Mouse (Mus musculus) spleen, adult 2 months (tissue): ENCODE results near the gene Mrap. TPM values are rescaled to one million over a fixed set of nuclear protein-coding genes. Genes with fewer than 3 reads are reported as not detected.

ENCODE experiments used
- DNase-seq, 2 experiments: peaks; one replicate each; pipeline versions ENCODE4 v3.0.0 to v3.0.0-alpha.2; 2012 to 2021; ENCODE audit warnings: low spot score in 2 of 2, low read depth in 1 of 2
- H3K27ac ChIP-seq: fragments of 200-500 bp; 2 replicates; pipeline ENCODE4 v1.5.1; 2012; ENCODE audit warnings: low read length, inconsistent platforms; ENCODE audit not compliant: insufficient read depth
- H3K27me3 ChIP-seq: fragments of 200-500 bp; 2 replicates; pipeline ENCODE4 v1.6.1; 2012; ENCODE audit warnings: mild to moderate bottlenecking, moderate library complexity, low read length, inconsistent platforms; ENCODE audit not compliant: control insufficient read depth, insufficient read depth
- H3K36me3 ChIP-seq: fragments of 200-500 bp; 2 replicates; pipeline ENCODE4 v1.6.1; 2012; ENCODE audit warnings: mild to moderate bottlenecking, low read length, inconsistent platforms; ENCODE audit not compliant: control insufficient read depth, insufficient read depth
- H3K4me1 ChIP-seq: fragments of 200-500 bp; 2 replicates; pipeline ENCODE4 v1.6.1; 2011; ENCODE audit warnings: inconsistent platforms; ENCODE audit not compliant: control insufficient read depth, insufficient read depth, insufficient read length
- H3K4me3 ChIP-seq: fragments of 200-500 bp; 2 replicates; pipeline ENCODE4 v1.5.1; 2011; ENCODE audit warnings: mild to moderate bottlenecking, inconsistent platforms; ENCODE audit not compliant: insufficient read depth, insufficient read length; ENCODE audit errors: extremely low read depth
- CTCF ChIP-seq: fragments of 200-500 bp; IDR thresholded peaks from 2 replicates; pipeline ENCODE4 v1.5.1; 2011; ENCODE audit warnings: mild to moderate bottlenecking, inconsistent platforms; ENCODE audit not compliant: insufficient read depth, insufficient read length, insufficient replicate concordance; ENCODE audit errors: extremely low read depth
- POLR2A ChIP-seq: fragments of 200-500 bp; IDR thresholded peaks from 2 replicates; pipeline ENCODE4 v1.6.1; 2011; ENCODE audit warnings: low read depth, low read length, inconsistent platforms
- WGBS: fragments of 180-500 bp; shearing (Covaris S2); methylation state at CpG from one replicate; pipeline ENCODE4 v1.1.7; 2018; 5-methylcytosine and 5-hydroxymethylcytosine counted together
- polyA plus RNA-seq: library from polyadenylated mRNA; depleted of rRNA; stranded (reverse); fragments of >200 nt; gene quantifications from 2 replicates; pipeline ENCODE4 v1.2.3, GENCODE M21; 2012

Mrap gene
- polyA plus RNA-seq, 1 experiment: 11.6 TPM

DNA sequence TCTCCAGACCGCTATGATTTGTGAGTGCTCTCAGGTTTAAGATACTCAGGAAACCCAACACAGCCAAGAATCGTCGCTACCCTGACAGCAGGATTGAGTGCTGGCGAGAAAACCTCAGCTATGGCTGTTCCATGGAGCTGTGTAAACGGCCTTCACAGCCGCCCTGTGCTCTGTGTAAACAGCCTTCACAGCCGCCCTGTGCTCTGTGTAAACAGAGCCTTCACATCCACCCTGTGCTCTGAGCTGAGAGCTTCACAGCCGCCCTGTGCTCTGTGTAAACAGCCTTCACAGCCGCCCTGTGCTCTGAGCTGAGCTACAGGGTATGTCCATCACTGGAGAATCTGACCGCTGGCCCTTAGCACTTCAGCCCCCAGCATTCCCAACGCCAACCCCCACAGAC, 41.8 kb downstream of the Mrap start:
- Histone ChIP-seq H3K27ac (no peak overlapping the region), H3K4me1 (no peaks in the 10 kb centered on the region), H3K4me3 (no peak overlapping the region), H3K36me3 (peaks cover 48% of the 10 kb centered on the region), H3K27me3 (no peaks in the 10 kb centered on the region)
- TF ChIP-seq POLR2A: no peak
- no peak for TF ChIP-seq CTCF
- no peak for DNase-seq
- 83% methylated on average over 11 of the region's 11 CpGs for WGBS

GRCm38 (mm10) chr16:90783302-90783701, 45.3 kb downstream of the Mrap start:
- H3K36me3 ChIP-seq: peaks cover 45% of the 10 kb centered on the region
- no peak overlapping the region for H3K4me3 ChIP-seq
- H3K27me3 ChIP-seq: no peaks in the 10 kb centered on the region
- no peaks in the 10 kb centered on the region for H3K4me1 ChIP-seq
- no peak overlapping the region for H3K27ac ChIP-seq
- WGBS: 92% methylated on average over 11 of the region's 11 CpGs
- no peak for TF ChIP-seq CTCF
- TF ChIP-seq POLR2A: no peak
- no peak for DNase-seq

DNA sequence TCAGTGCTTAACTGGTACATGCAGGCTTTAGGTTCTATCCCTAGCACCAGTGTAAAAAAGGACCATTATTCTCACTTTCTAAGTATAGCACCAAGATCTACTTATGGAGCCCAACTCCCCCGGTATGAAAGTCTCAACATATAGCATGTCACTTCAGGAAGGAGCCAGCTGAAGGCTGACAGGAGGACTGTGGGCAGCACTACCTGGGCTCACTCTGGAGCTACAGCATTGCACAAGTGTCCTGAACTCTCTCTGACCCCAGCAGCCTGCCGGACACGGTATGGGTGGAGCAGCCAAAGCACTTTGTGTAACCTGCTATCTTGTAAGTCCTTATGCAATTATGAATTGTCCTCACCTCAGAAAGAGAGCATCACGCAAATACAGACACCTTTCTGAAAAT, 47.2 kb downstream of the Mrap start:
- 91% methylated on average over 4 of the region's 4 CpGs for WGBS
- H3K36me3 ChIP-seq: peaks cover 38% of the 10 kb centered on the region
- no peak for DNase-seq
- no peak for TF ChIP-seq CTCF
- TF ChIP-seq POLR2A: no peak
- H3K4me1 ChIP-seq: no peaks in the 10 kb centered on the region
- no peak overlapping the region for H3K27ac ChIP-seq
- H3K4me3 ChIP-seq: no peak overlapping the region
- no peaks in the 10 kb centered on the region for H3K27me3 ChIP-seq

- H3K4me3 ChIP-seq: no peak overlapping the region
- no peak overlapping the region for H3K27ac ChIP-seq
- 94% methylated on average over 6 of the region's 6 CpGs for WGBS
- peaks cover 40% of the 10 kb centered on the region for H3K36me3 ChIP-seq
- TF ChIP-seq POLR2A (no peak), CTCF (no peak)
- no peak for DNase-seq
- H3K27me3 ChIP-seq: no peaks in the 10 kb centered on the region
- no peaks in the 10 kb centered on the region for H3K4me1 ChIP-seq
These were observed 50.6 kb downstream of the Mrap start for GRCm38 (mm10) chr16:90788580-90788979.

- TF ChIP-seq CTCF: no peak
- no peak for DNase-seq
- WGBS: 93% methylated on average over 6 of the region's 6 CpGs
These were observed 52.9 kb downstream of the Mrap start for GRCm38 (mm10) chr16:90790946-90791345.

DNA sequence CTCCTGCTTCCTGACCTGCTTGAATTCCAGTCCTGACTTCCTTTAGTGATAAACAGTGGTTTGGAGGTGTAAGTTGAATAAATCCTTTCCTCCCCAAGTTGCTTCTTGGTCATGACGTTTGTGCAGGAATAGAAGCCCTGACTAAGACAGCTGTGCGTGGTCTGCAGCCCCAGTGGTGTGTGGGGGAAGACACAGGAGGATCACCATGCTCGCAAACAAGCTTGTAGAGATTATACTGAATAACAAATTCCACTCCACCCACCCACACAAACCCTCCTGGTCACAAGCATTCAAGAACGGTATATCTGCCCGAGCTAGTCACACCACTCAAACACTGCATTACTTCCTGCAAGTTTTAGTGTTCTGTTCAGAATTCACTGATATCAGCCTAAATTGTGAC, 54.1 kb downstream of the Mrap start:
- Histone ChIP-seq H3K27me3 (no peaks in the 10 kb centered on the region), H3K4me1 (no peaks in the 10 kb centered on the region), H3K36me3 (peaks cover 38% of the 10 kb centered on the region), H3K27ac (no peak overlapping the region), H3K4me3 (no peak overlapping the region)
- no peak for TF ChIP-seq POLR2A
- TF ChIP-seq CTCF: no peak
- WGBS: 82% methylated on average over 5 of the region's 5 CpGs
- no peak for DNase-seq

More at GRCm38 (mm10) chr16:90790946-90791345, 52.9 kb downstream of the Mrap start:
- no peaks in the 10 kb centered on the region for H3K27me3 ChIP-seq
- H3K4me3 ChIP-seq: no peak overlapping the region
- H3K4me1 ChIP-seq: no peaks in the 10 kb centered on the region
- H3K27ac ChIP-seq: no peak overlapping the region
- H3K36me3 ChIP-seq: peaks cover 38% of the 10 kb centered on the region

DNA sequence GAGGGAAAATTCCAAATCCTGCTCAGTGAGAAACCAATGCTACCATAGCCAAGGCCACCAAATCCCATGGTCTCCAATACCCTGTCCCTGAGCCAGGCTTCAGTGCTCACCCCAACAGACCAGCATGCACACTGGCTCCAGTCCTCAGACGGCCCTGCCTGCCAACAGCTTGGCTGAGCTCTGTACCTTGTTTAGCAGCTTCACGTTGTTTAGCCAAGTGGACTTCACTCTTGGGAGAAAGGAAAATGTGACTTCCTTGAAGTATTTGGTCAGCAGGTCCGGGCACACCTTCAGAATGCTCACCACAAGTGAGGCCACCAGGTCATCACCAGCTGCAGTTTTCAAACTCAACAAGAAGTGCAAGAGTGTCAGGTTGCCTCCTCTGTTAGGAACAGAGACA, 54.5 kb downstream of the Mrap start:
- H3K36me3 ChIP-seq: peaks cover 35% of the 10 kb centered on the region
- 91% methylated on average over 3 of the region's 3 CpGs for WGBS
- H3K4me1 ChIP-seq: no peaks in the 10 kb centered on the region
- H3K4me3 ChIP-seq: no peak overlapping the region
- TF ChIP-seq CTCF (no peak), POLR2A (no peak)
- H3K27me3 ChIP-seq: no peaks in the 10 kb centered on the region
- no peak for DNase-seq
- H3K27ac ChIP-seq: no peak overlapping the region
